Mouse (Mus musculus): Measurements from ENCODE around the gene Fam221a.

Fam221a gene

GRCm38 (mm10) chr6:49367159-49368054, at the start of gene Fam221a:
Gene Fam221a, plus strand, starts transcription at chr6:49367739.
- DNase-seq (ENCODE audit: low spot score), result peak; percentile 85

GRCm38 (mm10) chr6:49318966-49319594, 48.5 kb upstream of the Fam221a start, which contains the start of gene Ccdc126:
Gene Ccdc126, plus strand, starts transcription at chr6:49319274.
- peak; percentile 84 for DNase-seq (ENCODE audit: low spot score)

- no peak for DNase-seq (ENCODE audit: low spot score)
Observed at GRCm38 (mm10) chr6:49319595-49320315, 47.8 kb upstream of the Fam221a start.

GRCm38 (mm10) chr6:49321341-49321740, 46.2 kb upstream of the Fam221a start:
- no peak for DNase-seq (ENCODE audit: low spot score)

GRCm38 (mm10) chr6:49322056-49322455, 45.5 kb upstream of the Fam221a start:
- no peak for DNase-seq (ENCODE audit: low spot score)

- no peak for DNase-seq (ENCODE audit: low spot score)
Observed at GRCm38 (mm10) chr6:49322986-49323385, 44.6 kb upstream of the Fam221a start.

- no peak for DNase-seq (ENCODE audit: low spot score)
Observed at GRCm38 (mm10) chr6:49324528-49324927, 43.0 kb upstream of the Fam221a start.

- no peak for DNase-seq (ENCODE audit: low spot score)
Observed at GRCm38 (mm10) chr6:49325294-49325693, 42.2 kb upstream of the Fam221a start.

- no peak for DNase-seq (ENCODE audit: low spot score)
Observed at GRCm38 (mm10) chr6:49326846-49327245, 40.7 kb upstream of the Fam221a start.

- DNase-seq (ENCODE audit: low spot score), result no peak
Observed at GRCm38 (mm10) chr6:49331369-49332059, 36.0 kb upstream of the Fam221a start.

- DNase-seq (ENCODE audit: low spot score), result no peak
Observed at GRCm38 (mm10) chr6:49332060-49332370, 35.5 kb upstream of the Fam221a start.

GRCm38 (mm10) chr6:49338566-49338965, 29.0 kb upstream of the Fam221a start:
- DNase-seq (ENCODE audit: low spot score), result no peak

- DNase-seq (ENCODE audit: low spot score), result no peak
Observed at GRCm38 (mm10) chr6:49339145-49339544, 28.4 kb upstream of the Fam221a start.

- DNase-seq (ENCODE audit: low spot score), result no peak
Observed at GRCm38 (mm10) chr6:49343737-49344469, 23.6 kb upstream of the Fam221a start.

GRCm38 (mm10) chr6:49349826-49350225, 17.7 kb upstream of the Fam221a start:
- DNase-seq (ENCODE audit: low spot score), result no peak

GRCm38 (mm10) chr6:49354613-49355012, 12.9 kb upstream of the Fam221a start:
- no peak for DNase-seq (ENCODE audit: low spot score)

GRCm38 (mm10) chr6:49355171-49355570, 12.4 kb upstream of the Fam221a start:
- DNase-seq (ENCODE audit: low spot score), result no peak

GRCm38 (mm10) chr6:49360420-49360819, 7.1 kb upstream of the Fam221a start:
- DNase-seq (ENCODE audit: low spot score), result no peak

- no peak for DNase-seq (ENCODE audit: low spot score)
Observed at GRCm38 (mm10) chr6:49368212-49368611, 673 bp downstream of the Fam221a start.

GRCm38 (mm10) chr6:49372705-49373104, 5.2 kb downstream of the Fam221a start:
- no peak for DNase-seq (ENCODE audit: low spot score)

- no peak for DNase-seq (ENCODE audit: low spot score)
Observed at GRCm38 (mm10) chr6:49373943-49374342, 6.4 kb downstream of the Fam221a start.

All from c-Kit-positive CD71-positive TER-119-positive erythroid progenitor cells, embryonic 14.5 days (primary cell).